Mouse (Mus musculus) spleen, adult 2 months (tissue): ENCODE data around the gene Slc4a4. TPM values are rescaled to one million over a fixed set of nuclear protein-coding genes. Genes with fewer than 3 reads are reported as not detected.

Experiments used
- DNase-seq, 2 experiments: peaks; one replicate each; pipeline versions ENCODE4 v3.0.0 to v3.0.0-alpha.2; 2012 to 2021; ENCODE audit warnings: low spot score in 2 of 2, low read depth in 1 of 2
- H3K27ac ChIP-seq: fragments of 200-500 bp; 2 replicates; pipeline ENCODE4 v1.5.1; 2012; ENCODE audit warnings: low read length, inconsistent platforms; ENCODE audit not compliant: insufficient read depth
- H3K27me3 ChIP-seq: fragments of 200-500 bp; 2 replicates; pipeline ENCODE4 v1.6.1; 2012; ENCODE audit warnings: mild to moderate bottlenecking, moderate library complexity, low read length, inconsistent platforms; ENCODE audit not compliant: control insufficient read depth, insufficient read depth
- H3K36me3 ChIP-seq: fragments of 200-500 bp; 2 replicates; pipeline ENCODE4 v1.6.1; 2012; ENCODE audit warnings: mild to moderate bottlenecking, low read length, inconsistent platforms; ENCODE audit not compliant: control insufficient read depth, insufficient read depth
- H3K4me1 ChIP-seq: fragments of 200-500 bp; 2 replicates; pipeline ENCODE4 v1.6.1; 2011; ENCODE audit warnings: inconsistent platforms; ENCODE audit not compliant: control insufficient read depth, insufficient read depth, insufficient read length
- H3K4me3 ChIP-seq: fragments of 200-500 bp; 2 replicates; pipeline ENCODE4 v1.5.1; 2011; ENCODE audit warnings: mild to moderate bottlenecking, inconsistent platforms; ENCODE audit not compliant: insufficient read depth, insufficient read length; ENCODE audit errors: extremely low read depth
- CTCF ChIP-seq: fragments of 200-500 bp; IDR thresholded peaks from 2 replicates; pipeline ENCODE4 v1.5.1; 2011; ENCODE audit warnings: mild to moderate bottlenecking, inconsistent platforms; ENCODE audit not compliant: insufficient read depth, insufficient read length, insufficient replicate concordance; ENCODE audit errors: extremely low read depth
- POLR2A ChIP-seq: fragments of 200-500 bp; IDR thresholded peaks from 2 replicates; pipeline ENCODE4 v1.6.1; 2011; ENCODE audit warnings: low read depth, low read length, inconsistent platforms
- whole genome bisulfite sequencing: fragments of 180-500 bp; shearing (Covaris S2); methylation state at CpG from one replicate; pipeline ENCODE4 v1.1.7; 2018; 5-methylcytosine and 5-hydroxymethylcytosine counted together
- polyA plus RNA-seq: library from polyadenylated mRNA; depleted of rRNA; stranded (reverse); fragments of >200 nt; gene quantifications from 2 replicates; pipeline ENCODE4 v1.2.3, GENCODE M21; 2012

Gene Slc4a4
- polyA plus RNA-seq, 1 experiment, result 0.14 TPM

DNA sequence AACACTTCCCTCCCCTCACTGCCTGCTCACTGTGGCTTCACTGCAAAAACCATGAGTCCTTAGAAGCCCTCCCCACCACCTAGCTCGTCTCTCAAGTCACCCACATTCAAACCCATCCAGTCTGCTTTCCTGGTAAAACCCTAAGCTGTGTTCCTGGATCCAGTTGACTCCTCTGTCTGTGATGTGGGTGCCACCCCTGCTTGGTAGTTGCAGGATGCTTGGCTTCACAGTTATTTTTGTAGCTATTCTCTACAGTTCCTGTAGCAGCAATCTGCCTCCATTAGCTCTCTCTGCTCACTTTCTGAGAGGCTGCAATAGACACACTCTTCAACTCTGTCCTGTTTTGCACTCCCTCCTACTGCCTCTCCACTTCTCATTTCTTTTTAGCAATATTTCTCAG, 234.3 kb downstream of the Slc4a4 start:
- Histone ChIP-seq H3K27me3 (no peaks in the 10 kb centered on the region), H3K4me1 (0 out of 2 replicates have a peak, but pooled peaks cover 4% of the 10 kb centered on the region), H3K4me3 (no peak overlapping the region), H3K36me3 (no peaks in the 10 kb centered on the region), H3K27ac (no peak overlapping the region)
- DNase-seq, result no peak
- 43% methylated on average over 1 of the region's 1 CpGs for WGBS
- TF ChIP-seq CTCF (no peak), POLR2A (no peak)

DNA sequence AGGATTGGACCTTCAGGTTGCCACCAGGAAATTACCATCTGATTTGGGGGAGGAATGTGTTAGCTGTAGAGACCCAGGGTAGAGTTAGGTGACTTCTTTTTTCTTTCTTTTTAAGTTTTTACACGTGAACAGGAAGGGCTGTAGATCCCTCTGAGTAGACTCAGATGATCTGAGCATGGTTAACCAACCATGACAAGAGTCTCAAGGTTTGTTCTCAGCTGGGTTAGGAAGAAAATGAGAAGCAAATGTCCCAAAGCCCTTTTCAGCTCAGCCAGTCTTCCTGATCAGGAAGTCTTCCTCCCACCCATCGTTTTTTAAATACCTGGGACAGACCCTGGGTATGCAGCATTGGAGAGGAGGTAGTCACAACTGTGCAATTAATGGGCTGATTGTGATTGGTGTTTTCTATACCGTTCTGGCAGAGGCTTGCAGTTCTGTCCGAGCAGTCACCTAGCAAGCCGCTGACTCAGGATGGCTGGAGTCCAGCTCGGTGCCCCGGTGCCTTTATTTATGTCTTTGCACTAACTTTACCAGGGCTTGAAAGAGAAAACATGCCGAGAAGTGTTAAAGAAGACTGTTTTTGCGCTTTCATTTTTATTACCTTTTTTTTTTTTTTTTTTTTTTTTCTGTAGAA, 236.8 kb downstream of the Slc4a4 start:
- DNase-seq, result no peak
- 68% methylated on average over 9 of the region's 9 CpGs for WGBS
- TF ChIP-seq POLR2A (no peak), CTCF (no peak)
- Histone ChIP-seq H3K4me3 (no peak overlapping the region; the same call in 1 of the 2 replicates), H3K36me3 (no peaks in the 10 kb centered on the region), H3K4me1 (0 out of 2 replicates have a peak, but pooled peaks cover 4% of the 10 kb centered on the region), H3K27me3 (no peaks in the 10 kb centered on the region), H3K27ac (no peak overlapping the region)

DNA sequence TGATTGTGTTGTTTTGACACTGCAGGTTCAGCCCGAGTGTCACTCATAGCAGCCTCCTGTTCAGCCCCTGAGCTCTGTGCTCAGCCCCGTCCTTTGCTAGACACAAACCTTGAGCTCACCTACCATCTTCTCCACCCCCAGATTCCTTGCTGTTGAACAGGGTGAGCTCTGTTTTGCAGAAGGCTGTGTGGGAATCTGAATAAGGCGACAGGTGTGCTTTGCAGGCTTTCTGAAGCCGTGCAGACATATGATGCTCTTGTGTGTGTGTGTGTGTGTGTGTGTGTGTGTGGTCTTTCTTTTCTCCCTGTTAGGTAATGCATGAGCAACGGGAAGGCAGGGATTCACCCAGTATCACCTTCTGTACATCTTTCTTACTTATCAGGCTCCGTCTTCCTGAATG, 241.6 kb downstream of the Slc4a4 start:
- 92% methylated on average over 6 of the region's 6 CpGs for WGBS
- Histone ChIP-seq H3K36me3 (no peaks in the 10 kb centered on the region), H3K4me3 (no peak overlapping the region)

DNA sequence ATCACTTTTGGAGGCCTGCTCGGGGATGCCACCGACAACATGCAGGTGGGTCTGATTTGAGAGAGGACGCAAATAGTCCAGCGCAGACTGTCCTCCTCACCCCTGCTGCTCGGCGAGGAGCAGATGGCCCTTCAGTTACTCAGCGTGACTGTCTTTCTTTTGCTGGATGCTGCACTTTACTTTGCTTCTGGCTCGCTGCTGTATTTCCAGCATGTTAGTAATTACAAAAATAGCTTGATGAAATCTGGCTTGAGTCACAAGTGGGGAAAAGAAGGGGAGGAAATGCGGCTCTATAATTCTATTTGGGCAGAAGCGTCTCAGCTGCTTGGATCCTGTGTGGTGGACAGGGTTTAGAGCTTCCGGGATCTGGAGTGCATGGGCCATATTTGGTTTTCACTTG, 249.2 kb downstream of the Slc4a4 start:
- Histone ChIP-seq H3K36me3 (no peaks in the 10 kb centered on the region), H3K4me3 (no peak overlapping the region), H3K4me1 (no peaks in the 10 kb centered on the region), H3K27ac (no peak overlapping the region), H3K27me3 (no peaks in the 10 kb centered on the region)
- WGBS, result 90% methylated on average over 11 of the region's 11 CpGs
- no peak for DNase-seq
- no peak for TF ChIP-seq CTCF
- TF ChIP-seq POLR2A, result no peak

More for the DNA sequence above, 241.6 kb downstream of the Slc4a4 start:
- TF ChIP-seq CTCF (no peak), POLR2A (no peak)
- Histone ChIP-seq H3K27me3 (no peaks in the 10 kb centered on the region), H3K4me1 (no peaks in the 10 kb centered on the region), H3K27ac (no peak overlapping the region)
- no peak for DNase-seq

DNA sequence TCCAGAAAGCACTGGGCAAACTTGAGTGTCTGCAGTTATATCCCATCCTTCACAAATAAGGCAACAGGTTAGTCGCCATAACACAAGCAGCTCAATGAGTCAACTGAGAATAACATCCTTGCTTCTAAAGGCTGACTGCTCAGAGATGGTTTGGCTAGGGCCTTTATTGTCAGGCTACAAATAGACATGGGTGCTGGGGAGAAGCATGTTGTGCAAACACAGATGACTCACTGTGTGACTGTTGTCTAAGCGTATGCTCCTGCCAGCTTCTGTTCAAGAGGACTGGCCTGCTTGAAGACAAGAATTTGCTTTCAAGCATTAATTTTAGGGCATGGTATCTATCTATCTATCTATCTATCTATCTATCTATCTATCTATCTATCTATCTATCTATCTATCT, 253.5 kb downstream of the Slc4a4 start:
- TF ChIP-seq POLR2A, result no peak
- no peak for TF ChIP-seq CTCF
- Histone ChIP-seq H3K27ac (no peak overlapping the region), H3K4me1 (no peaks in the 10 kb centered on the region), H3K27me3 (no peaks in the 10 kb centered on the region), H3K36me3 (no peaks in the 10 kb centered on the region), H3K4me3 (no peak overlapping the region)
- WGBS, result 93% methylated on average over 2 of the region's 2 CpGs
- no peak for DNase-seq

DNA sequence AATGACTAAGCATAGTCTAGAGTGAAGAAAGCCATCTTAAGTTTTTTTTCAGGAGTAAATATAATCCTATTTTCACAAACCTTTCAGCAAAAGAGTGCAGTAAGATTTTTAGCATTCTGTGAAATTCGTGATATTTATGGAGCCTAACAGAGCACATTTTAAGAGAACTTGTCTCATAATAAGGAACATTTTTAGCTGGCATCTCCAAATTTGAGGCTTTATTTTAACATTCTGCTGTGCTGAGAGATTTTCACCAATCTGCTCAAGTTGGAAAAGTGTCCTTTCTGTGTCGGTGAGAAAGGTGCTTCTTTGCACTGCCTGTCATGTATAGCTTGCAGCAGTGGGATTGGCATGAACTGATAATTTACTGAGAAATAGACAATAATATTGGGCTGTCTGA, 255.1 kb downstream of the Slc4a4 start:
- no peak for DNase-seq
- no peaks in the 10 kb centered on the region for H3K36me3 ChIP-seq
- 86% methylated on average over 2 of the region's 2 CpGs for WGBS
- no peak for TF ChIP-seq CTCF
- no peak for TF ChIP-seq POLR2A
- no peak overlapping the region for H3K4me3 ChIP-seq
- no peaks in the 10 kb centered on the region for H3K4me1 ChIP-seq
- no peaks in the 10 kb centered on the region for H3K27me3 ChIP-seq
- H3K27ac ChIP-seq, result no peak overlapping the region

DNA sequence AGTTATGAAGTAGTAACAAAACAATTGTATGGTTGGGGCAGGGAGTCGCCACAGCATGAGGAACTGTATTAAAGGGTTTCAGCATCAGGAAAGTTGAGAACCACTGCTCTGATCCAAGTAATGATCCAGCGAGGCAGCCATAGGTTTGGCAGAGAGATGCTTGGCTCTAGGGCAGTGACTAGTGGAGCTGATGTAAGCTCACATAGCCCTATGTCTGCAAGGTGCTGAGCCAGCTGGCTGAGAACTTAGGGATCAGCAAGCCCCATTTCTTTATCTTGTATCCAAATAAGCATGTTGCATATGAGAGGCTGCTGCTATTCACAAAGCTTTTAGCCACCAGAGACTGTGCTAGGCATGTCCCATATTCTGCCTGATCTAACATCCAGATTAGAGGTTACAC, 259.7 kb downstream of the Slc4a4 start:
- H3K4me1 ChIP-seq, result no peaks in the 10 kb centered on the region; the same call in 1 of the 2 replicates
- H3K36me3 ChIP-seq, result no peaks in the 10 kb centered on the region
- H3K27ac ChIP-seq, result no peak overlapping the region
- H3K4me3 ChIP-seq, result no peak overlapping the region
- H3K27me3 ChIP-seq, result no peaks in the 10 kb centered on the region
- WGBS, result 91% methylated on average over 2 of the region's 2 CpGs
- DNase-seq, result no peak
- TF ChIP-seq CTCF (no peak), POLR2A (no peak)
